Mouse (Mus musculus) heart, embryonic 10.5 days (tissue): ENCODE measurements around the gene Vps54. TPM values are rescaled to one million over a fixed set of nuclear protein-coding genes. Genes with fewer than 3 reads are reported as not detected.

Experiments used
- DNase-seq: peaks from one replicate; pipeline ENCODE4 v3.0.0-alpha.2; 2017; ENCODE audit warnings: low spot score
- H3K27ac ChIP-seq: fragments of 300-500 bp; sonication (generic); 2 replicates; pipeline ENCODE4 v1.5.1; 2016; ENCODE audit warnings: mild to moderate bottlenecking
- H3K27me3 ChIP-seq: fragments of 300-500 bp; sonication (generic); 2 replicates; pipeline ENCODE4 v1.6.1; 2016; ENCODE audit warnings: mild to moderate bottlenecking; ENCODE audit not compliant: poor library complexity, insufficient read depth, severe bottlenecking
- H3K36me3 ChIP-seq: fragments of 300-500 bp; sonication (generic); 2 replicates; pipeline ENCODE4 v1.6.1; 2016; ENCODE audit warnings: mild to moderate bottlenecking, moderate library complexity
- H3K4me1 ChIP-seq: fragments of 300-500 bp; sonication (generic); 2 replicates; pipeline ENCODE4 v1.6.1; 2016; ENCODE audit warnings: mild to moderate bottlenecking
- H3K4me3 ChIP-seq: fragments of 300-500 bp; sonication (generic); 2 replicates; pipeline ENCODE4 v1.5.1; 2016; ENCODE audit warnings: mild to moderate bottlenecking, moderate library complexity
- H3K9me3 ChIP-seq: fragments of 300-500 bp; sonication (generic); 2 replicates; pipeline ENCODE4 v1.6.1; 2016; ENCODE audit warnings: mild to moderate bottlenecking, moderate library complexity
- WGBS: fragments of 180-500 bp; shearing (Covaris S2); methylation state at CpG from one replicate; pipeline ENCODE4 v1.1.7; 2016; 5-methylcytosine and 5-hydroxymethylcytosine counted together
- polyA plus RNA-seq: library from polyadenylated mRNA; unstranded; fragments of >200 nt; fragmentation: Nextera tagmentation; extraction: Ambion mirVana; gene quantifications from 2 replicates; pipeline ENCODE4 v1.2.1, GENCODE M21; 2016

Vps54 gene
- polyA plus RNA-seq, 1 experiment from 2014 or later: 13.4 TPM

GRCm38 (mm10) chr11:21325781-21326180 lies 86.7 kb downstream of the Vps54 start:
- no peaks in the 10 kb centered on the region for H3K9me3 ChIP-seq
- H3K4me1 ChIP-seq: peaks cover 6% of the 10 kb centered on the region; the same call in 1 of the 2 replicates
- no peak overlapping the region for H3K27ac ChIP-seq
- H3K27me3 ChIP-seq: no peaks in the 10 kb centered on the region
- no peak for DNase-seq
- 93% methylated on average over 5 of the region's 5 CpGs for WGBS
- H3K36me3 ChIP-seq: peaks cover 86% of the 10 kb centered on the region
- H3K4me3 ChIP-seq: no peak overlapping the region

GRCm38 (mm10) chr11:21326770-21327169 lies 87.7 kb downstream of the Vps54 start:
- no peaks in the 10 kb centered on the region for H3K9me3 ChIP-seq
- 67% methylated on average over 2 of the region's 2 CpGs for WGBS
- H3K4me3 ChIP-seq: no peak overlapping the region
- peaks cover 88% of the 10 kb centered on the region for H3K36me3 ChIP-seq
- H3K4me1 ChIP-seq: no peaks in the 10 kb centered on the region
- no peak overlapping the region for H3K27ac ChIP-seq
- no peaks in the 10 kb centered on the region for H3K27me3 ChIP-seq
- no peak for DNase-seq

- Histone ChIP-seq H3K27ac (no peak overlapping the region), H3K4me1 (no peaks in the 10 kb centered on the region), H3K4me3 (no peak overlapping the region), H3K36me3 (peaks cover 87% of the 10 kb centered on the region), H3K9me3 (no peaks in the 10 kb centered on the region), H3K27me3 (no peaks in the 10 kb centered on the region)
- no peak for DNase-seq
- 87% methylated on average over 5 of the region's 5 CpGs for whole genome bisulfite sequencing
These were observed 88.4 kb downstream of the Vps54 start for GRCm38 (mm10) chr11:21327486-21327885.

GRCm38 (mm10) chr11:21328141-21328540 lies 89.1 kb downstream of the Vps54 start:
- Histone ChIP-seq H3K4me3 (no peak overlapping the region), H3K4me1 (no peaks in the 10 kb centered on the region), H3K9me3 (no peaks in the 10 kb centered on the region), H3K36me3 (peaks cover 87% of the 10 kb centered on the region), H3K27ac (no peak overlapping the region), H3K27me3 (no peaks in the 10 kb centered on the region)
- DNase-seq: no peak
- WGBS: 74% methylated on average over 5 of the region's 5 CpGs

GRCm38 (mm10) chr11:21332639-21333295 lies 93.7 kb downstream of the Vps54 start:
- Histone ChIP-seq H3K9me3 (no peaks in the 10 kb centered on the region), H3K4me3 (no peak overlapping the region), H3K27me3 (no peaks in the 10 kb centered on the region), H3K4me1 (no peaks in the 10 kb centered on the region), H3K27ac (no peak overlapping the region), H3K36me3 (peaks cover 65% of the 10 kb centered on the region)
- no peak for DNase-seq
- 90% methylated on average over 5 of the region's 5 CpGs for WGBS

GRCm38 (mm10) chr11:21337855-21338254 lies 98.8 kb downstream of the Vps54 start:
- H3K27ac ChIP-seq: no peak overlapping the region
- H3K4me3 ChIP-seq: no peak overlapping the region
- 93% methylated on average over 1 of the region's 1 CpGs for WGBS
- no peak for DNase-seq
- no peaks in the 10 kb centered on the region for H3K9me3 ChIP-seq
- no peaks in the 10 kb centered on the region for H3K4me1 ChIP-seq
- no peaks in the 10 kb centered on the region for H3K27me3 ChIP-seq
- peaks cover 34% of the 10 kb centered on the region for H3K36me3 ChIP-seq

GRCm38 (mm10) chr11:21339088-21339487 lies 100.0 kb downstream of the Vps54 start:
- H3K9me3 ChIP-seq: no peaks in the 10 kb centered on the region
- no peaks in the 10 kb centered on the region for H3K27me3 ChIP-seq
- H3K4me1 ChIP-seq: no peaks in the 10 kb centered on the region
- DNase-seq: no peak
- WGBS: 82% methylated on average over 4 of the region's 4 CpGs
- H3K36me3 ChIP-seq: peaks cover 38% of the 10 kb centered on the region
- no peak overlapping the region for H3K4me3 ChIP-seq
- no peak overlapping the region for H3K27ac ChIP-seq

GRCm38 (mm10) chr11:21343490-21343889 lies 104.4 kb downstream of the Vps54 start:
- no peak overlapping the region for H3K4me3 ChIP-seq
- no peak overlapping the region for H3K27ac ChIP-seq
- no peak for DNase-seq
- WGBS: 92% methylated on average over 5 of the region's 5 CpGs
- H3K4me1 ChIP-seq: no peaks in the 10 kb centered on the region
- H3K27me3 ChIP-seq: no peaks in the 10 kb centered on the region
- peaks cover 57% of the 10 kb centered on the region for H3K36me3 ChIP-seq
- no peaks in the 10 kb centered on the region for H3K9me3 ChIP-seq

GRCm38 (mm10) chr11:21346020-21346419 lies 106.9 kb downstream of the Vps54 start:
- Histone ChIP-seq H3K4me1 (0 out of 2 replicates have a peak, but pooled peaks cover 2% of the 10 kb centered on the region), H3K36me3 (peaks cover 66% of the 10 kb centered on the region), H3K27me3 (no peaks in the 10 kb centered on the region), H3K4me3 (no peak overlapping the region), H3K9me3 (no peaks in the 10 kb centered on the region), H3K27ac (no peak overlapping the region)
- DNase-seq: no peak
- WGBS: 86% methylated on average over 3 of the region's 3 CpGs

- no peak overlapping the region for H3K27ac ChIP-seq
- DNase-seq: no peak
- WGBS: 74% methylated on average over 2 of the region's 2 CpGs
- peaks cover 66% of the 10 kb centered on the region for H3K36me3 ChIP-seq
- peaks cover 8% of the 10 kb centered on the region; the same call in 1 of the 2 replicates for H3K4me1 ChIP-seq
- no peaks in the 10 kb centered on the region for H3K27me3 ChIP-seq
- no peaks in the 10 kb centered on the region for H3K9me3 ChIP-seq
- no peak overlapping the region for H3K4me3 ChIP-seq
These were observed 109.8 kb downstream of the Vps54 start for GRCm38 (mm10) chr11:21348890-21349289.

GRCm38 (mm10) chr11:21351296-21351695 lies 112.2 kb downstream of the Vps54 start:
- peaks cover 8% of the 10 kb centered on the region; the same call in 1 of the 2 replicates for H3K4me1 ChIP-seq
- H3K27me3 ChIP-seq: no peaks in the 10 kb centered on the region
- WGBS: 74% methylated on average over 7 of the region's 7 CpGs
- no peak for DNase-seq
- no peaks in the 10 kb centered on the region for H3K9me3 ChIP-seq
- H3K4me3 ChIP-seq: no peak overlapping the region
- 0 out of 2 replicates have a peak overlapping the region, but pooled peaks have one; percentile 29 for H3K27ac ChIP-seq
- peaks cover 59% of the 10 kb centered on the region for H3K36me3 ChIP-seq

- Histone ChIP-seq H3K27ac (no peak overlapping the region), H3K27me3 (no peaks in the 10 kb centered on the region), H3K4me1 (peaks cover 6% of the 10 kb centered on the region; the same call in 1 of the 2 replicates), H3K9me3 (no peaks in the 10 kb centered on the region), H3K4me3 (no peak overlapping the region), H3K36me3 (0 out of 2 replicates have a peak, but pooled peaks cover 2% of the 10 kb centered on the region)
- 95% methylated on average over 4 of the region's 4 CpGs for WGBS
- DNase-seq: no peak
These were observed 124.3 kb downstream of the Vps54 start for GRCm38 (mm10) chr11:21363144-21363940.

- no peaks in the 10 kb centered on the region for H3K27me3 ChIP-seq
- peaks cover 14% of the 10 kb centered on the region; the same call in 1 of the 2 replicates for H3K4me1 ChIP-seq
- no peaks in the 10 kb centered on the region for H3K9me3 ChIP-seq
- 0 out of 2 replicates have a peak, but pooled peaks cover 1% of the 10 kb centered on the region for H3K36me3 ChIP-seq
- 25% methylated on average over 7 of the region's 7 CpGs for WGBS
- H3K4me3 ChIP-seq: peak overlapping the region; percentile 74
- DNase-seq: no peak
- H3K27ac ChIP-seq: peak overlapping the region; percentile 98
These were observed 129.4 kb downstream of the Vps54 start for GRCm38 (mm10) chr11:21368466-21368865.
